Mouse (Mus musculus) Muller cell, postnatal 12 days (primary cell): ENCODE data around the gene Smc1b.

Experiments used
- DNase-seq: peaks from one replicate; pipeline ENCODE4 v3.0.0-alpha.2; 2015; ENCODE audit errors: inconsistent ontology term

Gene Smc1b

DNA sequence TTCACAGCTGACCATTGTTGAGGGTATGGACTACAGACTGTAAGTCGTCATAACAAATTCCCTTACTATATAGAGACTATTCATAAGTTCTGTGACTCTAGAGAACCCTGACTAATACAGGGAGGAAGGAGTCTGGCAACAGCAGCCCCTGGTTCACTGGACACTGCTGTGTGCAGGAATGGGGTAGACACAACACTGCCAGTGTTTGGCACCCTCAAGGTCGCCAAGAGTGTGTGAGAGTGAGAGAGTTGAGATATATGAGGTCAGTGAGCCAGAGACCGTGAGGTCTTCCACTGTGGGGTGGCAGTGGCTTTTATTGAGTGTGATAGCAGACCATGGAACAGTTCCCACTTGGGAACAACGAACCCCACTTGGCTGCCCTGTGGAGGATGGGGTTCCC lies 105.6 kb downstream of the Smc1b start:
- no peak for DNase-seq

DNA sequence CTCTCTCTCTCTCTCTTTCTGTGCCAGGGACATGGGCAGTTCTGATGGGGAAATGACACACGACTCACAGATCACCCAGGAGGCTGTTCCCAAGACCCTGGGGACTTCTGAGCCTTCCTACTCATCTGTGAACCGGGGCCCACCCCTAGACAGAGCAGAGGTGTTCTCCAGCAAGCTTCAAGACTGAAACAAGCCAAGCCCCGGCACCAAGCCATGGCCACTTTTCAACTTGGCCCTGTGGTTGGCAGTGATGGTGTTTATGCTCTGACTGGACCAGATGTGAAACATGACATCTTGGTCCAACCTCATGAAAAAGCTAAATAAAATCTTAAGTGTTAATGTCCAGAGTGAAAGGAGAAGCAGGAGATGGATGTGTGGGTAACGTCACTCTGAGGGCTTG lies 109.6 kb downstream of the Smc1b start:
- DNase-seq, result no peak

DNA sequence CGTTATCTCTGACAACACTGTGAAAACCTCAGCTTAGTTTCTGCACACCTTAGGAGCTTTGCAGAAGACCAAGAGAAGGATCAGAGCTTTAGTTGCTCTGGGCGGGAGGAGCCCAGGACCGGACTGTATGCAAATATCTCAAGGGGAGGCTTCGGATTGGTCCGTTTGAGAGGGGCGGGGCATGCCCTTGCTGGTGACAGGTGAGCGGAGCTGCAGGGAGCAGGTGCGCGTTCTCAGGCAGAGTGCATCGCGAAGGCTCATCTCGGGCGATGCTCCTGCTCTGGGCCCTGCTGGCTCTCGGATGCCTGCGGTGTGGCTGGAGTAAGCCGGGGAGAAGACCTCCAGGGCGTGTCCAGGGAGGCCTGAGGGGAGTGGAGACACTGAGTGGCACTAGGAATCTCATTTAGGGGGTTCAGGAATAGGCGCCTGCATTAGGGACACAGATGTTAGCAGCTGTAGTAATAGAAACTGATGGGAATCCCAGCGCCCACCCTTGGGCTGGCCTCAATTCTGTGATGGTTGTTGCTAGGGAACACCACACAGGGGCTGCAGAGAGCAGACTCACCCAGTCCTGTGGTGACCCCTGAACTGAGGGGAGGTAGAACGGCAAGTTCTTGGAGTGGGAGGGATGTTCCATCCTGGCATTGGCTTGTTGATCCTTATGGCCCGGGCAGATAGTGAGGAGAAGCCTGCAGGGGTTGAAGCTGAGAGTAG lies 114.7 kb downstream of the Smc1b start, which contains the start of gene Upk3a:
TSS of gene Upk3a (plus strand) at position 191 of the 714 bp plus-strand sequence.
- no peak for DNase-seq

DNA sequence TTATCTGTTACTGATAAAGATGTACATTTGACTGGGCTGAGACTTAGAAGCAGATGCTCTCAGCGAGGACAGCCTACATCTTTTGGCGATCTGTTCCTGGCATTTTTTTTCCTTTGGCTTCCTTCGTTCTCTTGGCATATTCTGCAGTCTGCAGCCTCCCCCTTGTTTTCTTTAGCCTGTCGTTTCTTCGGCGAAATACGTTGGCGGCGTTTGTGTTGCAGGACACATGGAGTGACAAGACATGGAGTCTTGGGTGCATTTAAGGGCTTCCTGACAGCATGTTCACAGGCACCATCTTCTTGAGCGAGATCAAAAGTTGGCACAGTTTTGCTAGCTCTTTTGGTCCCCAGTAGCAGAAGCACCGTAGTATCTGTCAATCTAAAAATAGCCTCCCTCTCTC lies 116.0 kb downstream of the Smc1b start:
- no peak for DNase-seq
